Mouse (Mus musculus) bone marrow macrophage, adult 2 months (primary cell): ENCODE data around the gene Gm14399. TPM values are rescaled to one million over a fixed set of nuclear protein-coding genes. Genes with fewer than 3 reads are reported as not detected.
"Not testable (repeated sequence)": the region's sequence is repeated elsewhere in the genome, so short reads cannot be mapped to it uniquely, and the experiment has no call there.

Source experiments
- H3K27ac ChIP-seq: 2 replicates; pipeline ENCODE4 v1.5.1; 2012; ENCODE audit warnings: low read depth, low read length; ENCODE audit not compliant: insufficient read depth
- H3K4me1 ChIP-seq: 2 replicates; pipeline ENCODE4 v1.6.1; 2012; ENCODE audit warnings: low read length; ENCODE audit not compliant: control insufficient read depth, insufficient read depth
- H3K4me3 ChIP-seq: 2 replicates; pipeline ENCODE4 v1.5.1; 2012; ENCODE audit warnings: mild to moderate bottlenecking, low read length, moderate library complexity; ENCODE audit not compliant: insufficient read depth
- CTCF ChIP-seq: IDR thresholded peaks from 2 replicates; pipeline ENCODE4 v1.5.1; 2012; ENCODE audit warnings: low read depth, mild to moderate bottlenecking, low read length, moderate library complexity
- POLR2A ChIP-seq: IDR thresholded peaks from 2 replicates; pipeline ENCODE4 v1.6.1; 2012; ENCODE audit warnings: mild to moderate bottlenecking, low read depth, low read length, borderline replicate concordance
- polyA plus RNA-seq: library from polyadenylated mRNA; stranded (reverse); fragments of >200 nt; gene quantifications from 2 replicates; pipeline ENCODE4 v1.2.4, GENCODE M21; 2012; ENCODE audit not compliant: missing spikeins, insufficient read depth, insufficient read length

Gene Gm14399
- 9.1 and 24.8 TPM in 2 replicates for polyA plus RNA-seq

DNA sequence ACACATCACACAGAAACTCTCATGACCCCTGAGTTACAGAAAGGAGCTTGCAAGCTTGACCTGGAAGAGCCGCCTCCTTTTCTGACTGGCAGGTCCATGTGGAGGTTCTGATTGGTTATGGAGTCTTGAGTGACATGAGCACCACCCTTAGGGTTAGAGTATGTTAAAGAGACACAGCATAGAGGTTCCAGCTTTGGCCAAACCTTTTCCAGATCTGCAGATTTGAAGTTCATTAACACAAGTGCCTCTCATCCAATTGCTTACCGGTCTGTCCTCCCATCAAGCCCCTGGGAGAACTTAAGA is at the start of gene Gm14399:
Gene Gm14399, minus strand, starts transcription at position 20 of the 303 bp plus-strand sequence.
- peak within 1 kb of the TSS; percentile 76 for H3K4me3 ChIP-seq
- not testable (repeated sequence) for H3K4me1 ChIP-seq, H3K27ac ChIP-seq

DNA sequence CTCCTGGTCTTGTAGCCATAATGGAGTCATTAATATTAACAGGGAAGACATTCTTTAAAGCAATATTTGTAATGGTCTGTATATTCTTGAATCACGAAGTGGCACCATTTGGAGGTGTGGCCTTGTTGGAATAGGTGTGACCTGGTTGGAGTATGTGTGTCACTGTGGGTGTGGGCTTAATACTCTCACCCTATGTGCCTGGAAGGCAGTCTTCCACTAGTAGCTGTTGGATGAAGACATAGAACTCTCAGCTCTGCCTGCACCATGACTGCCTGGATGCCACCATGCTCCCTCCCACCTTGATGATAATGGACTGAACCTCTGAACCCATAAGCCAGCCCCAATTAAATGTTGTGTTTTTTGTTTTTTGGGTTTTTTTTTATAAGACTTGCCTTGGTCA is 37.2 kb upstream of the Gm14399 start:
- H3K4me1 ChIP-seq, H3K27ac ChIP-seq, H3K4me3 ChIP-seq: not testable (repeated sequence)

DNA sequence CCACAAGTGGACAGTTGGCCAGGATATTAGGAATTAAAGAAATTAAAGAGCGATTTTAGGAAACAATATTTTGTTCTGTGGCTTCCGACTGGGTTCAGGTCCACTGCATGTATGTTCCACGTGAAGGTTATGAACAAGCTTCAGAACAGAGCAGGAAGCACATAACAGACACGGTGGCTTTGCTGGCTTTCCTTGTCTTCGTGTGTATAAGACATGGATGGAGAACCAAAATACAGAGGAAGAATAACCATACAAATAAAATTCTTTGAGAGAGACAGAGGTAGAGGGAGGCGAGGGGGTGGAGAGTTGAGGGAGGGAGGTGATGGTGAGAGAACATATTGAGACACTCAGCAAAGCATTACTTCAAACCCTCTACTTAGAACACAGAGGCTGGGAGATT is 34.5 kb upstream of the Gm14399 start:
- no peak for TF ChIP-seq CTCF
- no peak for TF ChIP-seq POLR2A
- Histone ChIP-seq H3K4me1 (no peaks in the 10 kb centered on the region), H3K27ac (no peak overlapping the region), H3K4me3 (no peak overlapping the region)

DNA sequence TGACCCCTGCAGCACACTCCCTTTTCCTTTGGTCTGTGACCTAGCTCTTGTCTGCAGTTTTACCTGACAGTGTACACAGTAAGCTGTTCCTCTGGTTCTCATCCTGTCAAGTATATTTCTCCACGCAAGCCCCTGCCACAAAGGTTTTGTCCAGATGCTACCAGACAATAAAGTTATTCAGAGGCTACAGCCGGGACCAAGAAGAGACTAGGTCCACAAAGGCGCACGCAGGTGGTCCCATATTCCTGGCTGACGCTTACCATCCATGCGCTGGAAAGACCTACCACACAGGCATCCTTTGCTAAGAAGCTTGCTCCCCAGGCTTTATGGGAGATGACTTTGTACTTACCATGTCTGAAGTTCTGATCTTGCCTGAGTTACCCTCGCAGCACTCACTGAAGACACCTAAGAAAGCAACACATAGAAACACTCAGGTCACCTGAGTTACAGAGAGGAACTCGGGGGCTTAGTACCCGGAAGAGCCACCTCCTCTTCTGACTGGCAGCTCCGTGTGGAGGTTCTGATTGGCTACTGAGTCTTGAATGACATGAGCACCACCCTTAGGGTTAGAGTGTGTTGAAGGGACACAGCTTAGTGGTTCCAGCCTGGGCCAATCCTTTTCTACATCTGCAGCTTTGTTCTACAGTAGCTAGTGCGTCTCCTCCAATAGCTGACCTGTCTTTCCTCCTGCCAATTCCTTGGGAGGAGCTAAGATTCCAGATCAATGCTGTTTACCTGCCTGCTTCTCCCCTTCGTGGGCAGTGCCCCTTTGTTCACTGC is 33.8 kb upstream of the Gm14399 start, which contains the start of gene Gm14443:
Gene Gm14443, minus strand, starts transcription at position 471 of the 780 bp plus-strand sequence.
- H3K27ac ChIP-seq, H3K4me1 ChIP-seq, H3K4me3 ChIP-seq: not testable (repeated sequence)

DNA sequence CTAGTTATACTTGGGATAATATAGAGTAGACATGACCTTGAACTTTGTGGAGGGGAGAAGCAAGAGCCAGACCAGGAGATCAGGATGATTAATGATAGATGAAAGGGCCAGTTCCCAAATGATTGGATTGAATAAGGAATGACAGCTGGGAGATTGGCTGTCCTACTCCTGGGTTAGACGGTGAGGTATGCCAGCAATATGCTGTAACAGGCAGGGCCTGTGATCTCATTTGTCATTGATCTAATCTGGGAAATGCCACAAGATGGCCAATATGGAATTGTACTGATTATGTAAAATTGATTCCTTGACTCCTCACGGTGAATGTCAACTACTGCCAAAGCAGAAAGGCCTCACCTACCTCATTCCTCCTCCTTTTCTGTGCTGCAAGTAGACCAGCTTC is 32.2 kb upstream of the Gm14399 start:
- H3K27ac ChIP-seq, H3K4me1 ChIP-seq: not testable (repeated sequence)

DNA sequence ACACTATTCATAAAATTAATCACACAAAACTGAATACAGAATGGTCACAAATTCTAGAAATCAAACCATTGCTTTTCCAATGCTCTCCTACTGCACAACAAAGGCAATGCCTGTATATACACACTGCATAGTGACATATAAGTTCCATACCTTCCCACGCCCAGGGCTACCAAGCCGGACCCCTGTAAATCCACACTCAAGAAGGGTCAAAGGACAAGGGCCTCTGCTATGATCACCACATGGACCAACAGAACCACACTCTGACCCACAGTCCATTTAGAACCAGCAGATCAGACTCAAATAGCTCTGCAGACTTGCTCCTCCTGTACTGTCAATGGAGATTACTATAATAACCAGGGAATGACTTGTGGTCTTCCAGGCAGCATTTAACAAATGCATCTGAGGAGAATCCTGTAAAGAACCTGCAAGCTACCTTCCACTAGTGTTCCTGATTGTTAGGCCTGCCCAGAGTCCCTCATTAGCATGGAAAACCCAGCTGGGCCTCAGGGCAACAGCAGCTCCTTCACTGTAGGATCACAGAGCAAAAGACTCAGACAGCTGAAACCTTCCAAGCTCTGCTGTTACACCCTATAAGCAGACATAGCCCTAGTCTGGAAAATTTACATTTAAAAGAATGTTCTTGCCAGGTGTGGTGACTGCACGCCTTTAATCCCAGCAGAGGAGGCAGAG is 31.2 kb upstream of the Gm14399 start:
- not testable (repeated sequence) for H3K4me1 ChIP-seq, H3K27ac ChIP-seq, H3K4me3 ChIP-seq

More for the DNA sequence above, 32.2 kb upstream of the Gm14399 start:
- H3K4me3 ChIP-seq, result not testable (repeated sequence)

DNA sequence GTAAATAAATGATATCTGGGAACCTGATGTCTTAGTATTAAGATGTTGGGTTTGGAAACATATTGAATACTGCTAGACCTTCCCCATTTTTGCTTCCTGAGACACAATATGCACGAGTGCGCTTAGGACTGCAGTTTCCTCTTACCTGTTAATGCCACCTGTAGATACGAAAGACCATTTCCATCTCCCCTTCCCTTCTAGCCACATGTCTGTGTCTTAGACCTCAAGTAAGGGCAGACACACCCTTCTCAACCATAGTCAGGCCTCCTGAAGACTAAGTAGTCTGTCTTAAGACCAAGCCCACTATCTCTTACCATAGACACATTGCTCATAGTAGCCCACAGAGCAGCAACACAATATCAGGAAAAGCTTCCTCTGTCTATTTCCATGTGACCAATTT is 30.3 kb upstream of the Gm14399 start:
- Histone ChIP-seq H3K4me3 (no peak overlapping the region), H3K27ac (no peak overlapping the region), H3K4me1 (no peaks in the 10 kb centered on the region)
- TF ChIP-seq POLR2A, result no peak
- no peak for TF ChIP-seq CTCF

DNA sequence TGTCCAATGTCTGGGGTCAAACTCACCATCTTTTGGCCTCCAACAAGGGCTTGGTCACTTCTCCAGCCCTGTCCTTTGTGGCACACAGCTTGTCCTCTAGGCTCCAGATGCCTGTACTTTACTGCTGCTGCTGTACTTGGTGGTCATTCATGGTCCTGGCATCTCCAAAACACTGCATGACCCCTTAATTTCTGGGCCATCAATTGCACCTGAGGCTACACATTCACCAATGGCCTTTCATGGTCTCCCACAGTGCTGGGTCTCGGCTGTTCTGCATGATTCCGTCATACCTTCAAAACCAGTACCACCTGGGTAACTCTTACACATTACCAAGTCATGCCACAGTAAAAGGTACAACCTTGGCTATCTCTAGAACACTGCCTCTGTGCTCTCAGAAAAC is 25.1 kb upstream of the Gm14399 start:
- not testable (repeated sequence) for H3K4me1 ChIP-seq, H3K27ac ChIP-seq, H3K4me3 ChIP-seq

DNA sequence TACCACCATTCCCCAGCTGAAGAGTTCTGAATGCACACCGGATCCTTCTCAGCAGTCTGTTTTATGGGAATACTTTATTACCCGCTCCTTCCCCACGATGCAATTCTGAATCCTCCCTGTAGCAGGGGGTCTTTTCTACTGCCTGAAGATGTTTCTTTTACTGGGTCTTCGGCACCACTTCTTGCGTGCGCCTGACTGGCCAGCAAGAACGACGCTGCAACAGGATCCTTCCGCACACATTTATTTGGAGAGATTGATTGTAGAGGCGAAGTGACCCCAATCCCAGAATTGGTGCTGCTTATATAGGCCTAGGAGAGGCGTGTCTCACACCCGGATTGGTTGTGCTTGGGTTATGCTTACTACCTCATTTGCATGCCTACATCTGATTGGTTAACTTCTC is 23.3 kb upstream of the Gm14399 start:
- not testable (repeated sequence) for H3K4me3 ChIP-seq, H3K27ac ChIP-seq, H3K4me1 ChIP-seq

DNA sequence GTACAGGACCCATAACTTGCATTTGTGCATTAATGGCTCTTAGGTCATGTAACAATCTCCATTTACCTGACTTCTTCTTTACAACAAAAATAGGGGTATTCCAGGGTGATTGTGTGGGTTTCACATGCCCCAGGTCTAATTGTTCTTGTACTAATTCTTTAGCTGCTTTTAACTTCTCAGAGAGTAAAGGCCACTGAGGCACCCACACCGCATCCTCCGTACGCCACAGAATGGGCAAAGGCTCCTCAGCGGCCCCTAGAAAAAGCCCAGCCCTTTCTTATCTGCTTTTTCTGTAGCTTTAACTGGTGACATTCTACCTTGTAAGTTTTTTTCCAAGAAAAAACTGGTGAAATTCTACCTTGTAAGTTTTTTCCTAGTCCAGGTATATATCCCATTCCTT is 19.6 kb upstream of the Gm14399 start:
- not testable (repeated sequence) for H3K4me1 ChIP-seq, H3K4me3 ChIP-seq, H3K27ac ChIP-seq

DNA sequence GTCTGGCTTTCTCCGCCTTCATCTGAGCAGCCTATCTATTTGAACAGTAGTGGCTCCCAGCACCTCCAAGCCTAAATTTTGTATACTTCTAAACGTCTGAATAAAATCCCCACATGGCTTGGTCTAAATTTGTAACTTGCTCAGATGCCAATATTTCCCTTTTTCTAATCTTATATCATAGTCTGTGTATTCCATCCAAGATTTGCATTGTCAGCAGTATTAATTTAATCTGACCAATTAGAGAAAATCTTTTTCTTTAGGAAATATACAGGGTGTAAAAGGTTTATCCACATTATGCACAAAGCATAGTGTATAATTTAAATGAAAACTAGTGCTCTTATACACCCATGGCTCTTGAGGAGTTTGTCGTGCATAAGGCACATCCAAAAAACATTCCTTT is 16.8 kb upstream of the Gm14399 start:
- H3K4me1 ChIP-seq, result no peaks in the 10 kb centered on the region
- no peak overlapping the region for H3K4me3 ChIP-seq
- TF ChIP-seq POLR2A (no peak), CTCF (no peak)

DNA sequence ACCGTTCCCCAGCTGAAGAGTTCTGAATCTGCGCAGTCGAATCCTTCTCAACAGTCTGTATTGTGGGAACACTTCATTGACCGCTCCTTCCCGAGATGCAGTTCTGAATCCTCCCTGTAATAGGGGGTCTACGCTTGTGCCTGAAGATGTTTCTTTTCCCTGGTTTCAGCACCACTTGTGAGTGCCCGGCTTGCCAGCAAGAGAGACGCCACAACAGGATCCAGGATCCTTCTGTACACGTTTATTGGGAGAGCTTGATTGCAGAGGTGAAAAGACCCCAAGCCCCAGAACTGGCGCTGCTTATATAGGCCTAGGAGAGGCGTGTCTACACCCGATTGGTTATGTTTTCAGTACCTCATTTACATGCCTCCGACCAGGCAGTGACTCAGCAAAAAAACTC is 14.9 kb upstream of the Gm14399 start:
- H3K4me3 ChIP-seq, result no peak overlapping the region
- no peaks in the 10 kb centered on the region for H3K4me1 ChIP-seq
- no peak overlapping the region for H3K27ac ChIP-seq
- TF ChIP-seq CTCF (no peak), POLR2A (no peak)

More for the DNA sequence above, 16.8 kb upstream of the Gm14399 start:
- H3K27ac ChIP-seq, result no peak overlapping the region

DNA sequence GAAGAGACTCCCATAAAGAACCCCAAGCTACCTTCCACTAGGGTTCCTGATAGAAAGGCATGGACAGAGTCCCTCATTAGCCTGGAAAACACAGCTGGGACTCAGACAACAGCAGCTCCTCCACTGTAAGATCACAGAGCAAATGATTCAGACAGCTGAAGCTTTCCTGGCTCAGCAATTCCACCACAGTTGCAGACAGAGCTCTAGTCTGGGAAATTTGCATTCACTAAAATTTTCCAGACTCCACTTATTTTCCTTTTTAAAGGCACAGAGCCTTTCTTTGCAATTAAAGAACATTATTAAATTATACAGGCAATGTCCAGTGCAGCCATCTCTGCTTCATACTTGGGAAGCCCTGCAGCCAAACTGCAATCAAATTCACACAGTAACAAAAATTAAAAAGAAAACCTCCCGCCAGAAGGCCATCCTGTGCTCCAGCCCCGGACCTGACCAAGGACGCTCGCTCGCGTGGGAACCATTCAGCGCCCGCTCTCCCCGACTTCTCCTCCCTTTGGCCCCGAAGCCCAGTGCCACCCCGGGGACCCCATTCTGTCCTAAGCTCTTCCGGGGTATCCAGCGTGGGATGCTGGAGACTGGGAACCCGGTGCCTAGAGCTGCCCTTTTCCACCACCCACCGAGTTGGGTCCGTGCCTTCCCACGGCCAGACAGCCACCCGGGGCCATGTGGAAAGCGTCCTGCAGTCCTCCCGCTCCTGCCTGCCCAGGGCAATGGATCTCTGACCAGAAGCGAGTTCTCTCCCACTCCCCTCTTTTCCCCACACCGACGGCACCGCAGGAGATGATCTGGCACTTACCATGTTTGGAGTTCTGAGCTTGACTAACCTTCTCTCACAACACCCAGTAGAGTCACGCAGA is 457 bp downstream of the Gm14399 start:
- peak overlapping the region; percentile 76 for H3K4me3 ChIP-seq
- not testable (repeated sequence) for H3K4me1 ChIP-seq, H3K27ac ChIP-seq

DNA sequence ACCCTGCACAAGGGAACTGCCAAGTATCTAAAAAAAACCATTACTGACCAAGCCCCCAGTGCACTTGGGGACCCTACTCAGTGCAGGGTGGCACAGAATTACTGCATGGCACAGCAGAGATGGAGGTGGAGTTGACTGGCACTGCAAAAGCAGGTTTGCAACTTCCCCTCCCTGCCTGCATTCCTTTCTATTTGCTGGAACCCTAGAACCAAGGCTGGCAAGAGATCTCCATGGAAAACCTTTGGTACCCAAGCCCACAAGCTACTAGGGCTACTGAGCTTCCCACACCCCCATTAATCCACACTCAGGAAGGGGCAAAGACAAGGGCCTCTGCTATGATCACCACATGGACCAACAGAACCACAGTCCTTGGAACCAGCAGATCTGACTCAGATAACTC is 1.2 kb downstream of the Gm14399 start:
- H3K27ac ChIP-seq, H3K4me1 ChIP-seq: not testable (repeated sequence)
- H3K4me3 ChIP-seq, result 0 out of 2 replicates have a peak overlapping the region, but pooled peaks have one; percentile 11
